Mouse (Mus musculus) erythroblast, adult 5-6 weeks (primary cell): ENCODE data around the gene Cdh22. TPM values are rescaled to one million over a fixed set of nuclear protein-coding genes. Genes with fewer than 3 reads are reported as not detected.

Experiments
- ATAC-seq: replicated peaks from 2 replicates; pipeline ENCODE4 v1.8.0; 2016; ENCODE audit warnings: moderate number of reproducible peaks, mild to moderate bottlenecking, moderate TSS enrichment, inconsistent platforms; ENCODE audit not compliant: poor library complexity, low FRiP score, severe bottlenecking
- total RNA-seq, 2 experiments: library from RNA; stranded (forward) in 1 of 2; stranded (reverse) in 1 of 2; fragments of 150-400 nt in 1 of 2; fragments of 200-764, 138-1000 nt in 1 of 2; gene quantifications; 2 replicates each; pipeline versions ENCODE4 v1.2.3 to v1.2.4; 2015 to 2017; ENCODE audit warnings: low replicate concordance in 2 of 2

Gene Cdh22
- total RNA-seq, 2 experiments from 2014 or later, result not detected

GRCm38 (mm10) chr2:165252801-165253200 lies 18.1 kb upstream of the Cdh22 start:
- ATAC-seq, result no peak

GRCm38 (mm10) chr2:165252381-165252780 lies 17.7 kb upstream of the Cdh22 start:
- no peak for ATAC-seq

GRCm38 (mm10) chr2:165250903-165251302 lies 16.2 kb upstream of the Cdh22 start:
- no peak for ATAC-seq

- ATAC-seq, result no peak
Measured at GRCm38 (mm10) chr2:165248967-165249366, 14.3 kb upstream of the Cdh22 start.

GRCm38 (mm10) chr2:165246349-165246748 lies 11.7 kb upstream of the Cdh22 start:
- no peak for ATAC-seq

GRCm38 (mm10) chr2:165243122-165243720 lies 8.6 kb upstream of the Cdh22 start:
- no peak for ATAC-seq

GRCm38 (mm10) chr2:165242575-165242974 lies 7.9 kb upstream of the Cdh22 start:
- no peak for ATAC-seq

GRCm38 (mm10) chr2:165241786-165242185 lies 7.1 kb upstream of the Cdh22 start:
- ATAC-seq, result no peak

- ATAC-seq, result no peak
Measured at GRCm38 (mm10) chr2:165240371-165240770, 5.7 kb upstream of the Cdh22 start.

- no peak for ATAC-seq
Measured at GRCm38 (mm10) chr2:165239533-165240144, 5.0 kb upstream of the Cdh22 start.

GRCm38 (mm10) chr2:165238416-165239145 lies 3.9 kb upstream of the Cdh22 start:
- ATAC-seq, result no peak

GRCm38 (mm10) chr2:165234291-165234612 lies 401 bp downstream of the Cdh22 start:
- ATAC-seq, result no peak

- ATAC-seq, result no peak
Measured at GRCm38 (mm10) chr2:165233491-165234290, 962 bp downstream of the Cdh22 start.

- ATAC-seq, result no peak
Measured at GRCm38 (mm10) chr2:165229050-165229449, 5.6 kb downstream of the Cdh22 start.

- ATAC-seq, result no peak
Measured at GRCm38 (mm10) chr2:165223837-165224236, 10.8 kb downstream of the Cdh22 start.

GRCm38 (mm10) chr2:165221952-165222351 lies 12.7 kb downstream of the Cdh22 start:
- ATAC-seq, result no peak

- ATAC-seq, result no peak
Measured at GRCm38 (mm10) chr2:165220347-165220945, 14.2 kb downstream of the Cdh22 start.

GRCm38 (mm10) chr2:165218954-165219353 lies 15.7 kb downstream of the Cdh22 start:
- no peak for ATAC-seq

- no peak for ATAC-seq
Measured at GRCm38 (mm10) chr2:165217361-165218149, 17.1 kb downstream of the Cdh22 start.
